Mouse (Mus musculus): ENCODE results near the gene Duoxa1.

GRCm38 (mm10) chr2:122311561-122311960 is 2.0 kb downstream of the Duoxa1 start:
- TF ChIP-seq CTCF (IDR thresholded peaks at IDR 0.05; ENCODE audit: control insufficient read depth, insufficient read depth, low read length) (no peak), POLR2A (IDR thresholded peaks at IDR 0.05; ENCODE audit: borderline replicate concordance, control insufficient read depth, low read depth, low read length) (no peak)

Measured in bone marrow, adult 2 months (tissue).